Mouse (Mus musculus) right cerebral cortex, postnatal 10 days (tissue): ENCODE results near the gene D430019H16Rik.

Experiments used
- DNase-seq, 2 experiments: peaks; one replicate each; pipeline ENCODE4 v3.0.0; 2021; ENCODE audit warnings: low spot score in 2 of 2

The D430019H16Rik gene

GRCm38 (mm10) chr12:105483503-105483902 lies 29.8 kb downstream of the D430019H16Rik start:
- no peak for DNase-seq

- DNase-seq, result no peak
These were observed 36.6 kb downstream of the D430019H16Rik start for GRCm38 (mm10) chr12:105490227-105490626.

GRCm38 (mm10) chr12:105490794-105491193 lies 37.1 kb downstream of the D430019H16Rik start:
- DNase-seq, result no peak

- no peak for DNase-seq
These were observed 41.1 kb downstream of the D430019H16Rik start for GRCm38 (mm10) chr12:105494796-105495195.

- peak; percentile 76 to 89 for DNase-seq
These were observed 44.2 kb downstream of the D430019H16Rik start for GRCm38 (mm10) chr12:105497894-105498293.

- no peak for DNase-seq
These were observed 44.8 kb downstream of the D430019H16Rik start for GRCm38 (mm10) chr12:105498423-105498822.

GRCm38 (mm10) chr12:105498842-105499241 lies 45.2 kb downstream of the D430019H16Rik start:
- no peak for DNase-seq

GRCm38 (mm10) chr12:105500940-105501339 lies 47.3 kb downstream of the D430019H16Rik start:
- no peak for DNase-seq

GRCm38 (mm10) chr12:105504736-105505135 lies 51.1 kb downstream of the D430019H16Rik start:
- no peak for DNase-seq

GRCm38 (mm10) chr12:105511109-105511508 lies 57.5 kb downstream of the D430019H16Rik start:
- DNase-seq, result no peak

- DNase-seq, result no peak
These were observed 58.2 kb downstream of the D430019H16Rik start for GRCm38 (mm10) chr12:105511671-105512502.

- DNase-seq, result no peak
These were observed 60.5 kb downstream of the D430019H16Rik start for GRCm38 (mm10) chr12:105514111-105514510.

GRCm38 (mm10) chr12:105517026-105517675 lies 63.5 kb downstream of the D430019H16Rik start:
- no peak for DNase-seq

GRCm38 (mm10) chr12:105519851-105520250 lies 66.2 kb downstream of the D430019H16Rik start:
- DNase-seq, result no peak

- DNase-seq, result peak in 1 of 2 experiments; percentile 62
These were observed 67.6 kb downstream of the D430019H16Rik start for GRCm38 (mm10) chr12:105521170-105521762.

- no peak for DNase-seq
These were observed 70.1 kb downstream of the D430019H16Rik start for GRCm38 (mm10) chr12:105523737-105524136.

GRCm38 (mm10) chr12:105526186-105526585 lies 72.5 kb downstream of the D430019H16Rik start:
- DNase-seq, result no peak

GRCm38 (mm10) chr12:105526829-105527228 lies 73.2 kb downstream of the D430019H16Rik start:
- DNase-seq, result peak; percentile 66 to 74

- no peak for DNase-seq
These were observed 75.9 kb downstream of the D430019H16Rik start for GRCm38 (mm10) chr12:105529545-105529944.

GRCm38 (mm10) chr12:105531724-105532371 lies 78.2 kb downstream of the D430019H16Rik start:
- DNase-seq, result no peak

GRCm38 (mm10) chr12:105534842-105535241 lies 81.2 kb downstream of the D430019H16Rik start:
- DNase-seq, result no peak
